Mouse (Mus musculus): ENCODE data around the gene Tacc2. TPM values are rescaled to one million over a fixed set of nuclear protein-coding genes. Genes with fewer than 3 reads are reported as not detected.

Gene Tacc2
- polyA plus RNA-seq, 1 experiment from 2014 or later, result 19.8 TPM

DNA sequence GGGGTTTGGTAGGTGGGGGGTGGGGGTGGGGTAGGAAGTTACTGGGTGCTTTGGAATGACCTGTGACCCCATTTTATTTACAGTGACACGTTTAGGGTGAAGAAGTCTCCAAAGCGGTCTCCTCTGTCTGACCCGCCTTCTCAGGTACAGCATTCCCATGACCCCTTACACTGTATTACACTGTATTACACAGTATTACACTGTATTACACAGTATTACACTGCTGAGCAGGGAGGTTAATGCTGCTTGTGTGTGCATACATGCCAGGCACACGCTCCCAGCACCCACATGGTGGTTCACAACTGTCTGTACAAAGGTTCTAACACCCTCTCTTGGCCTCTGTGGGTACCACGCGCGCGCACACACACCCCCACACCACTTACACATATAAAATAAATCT lies 156.2 kb downstream of the Tacc2 start:
- no peak overlapping the region for H3K4me2 ChIP-seq (replicated peaks; ENCODE audit: low read depth, low read length)
- H3K27me3 ChIP-seq (replicated peaks; ENCODE audit: insufficient read depth, low read length), result no peaks in the 10 kb centered on the region
- DNase-seq (ENCODE audit: low spot score) (no peak), ATAC-seq (no peak)
- no peaks in the 10 kb centered on the region for H3K4me1 ChIP-seq (ENCODE audit: insufficient read depth, low read depth, low read length)
- whole genome bisulfite sequencing, result 93% methylated on average over 8 of the region's 8 CpGs
- H3K36me3 ChIP-seq (ENCODE audit: insufficient read depth, low read length), result no peaks in the 10 kb centered on the region
- no peak overlapping the region for H3K4me3 ChIP-seq (ENCODE audit: low read depth, low read length)
- H3K9me3 ChIP-seq (ENCODE audit: low read length), result no peaks in the 10 kb centered on the region
- TF ChIP-seq CTCF (IDR thresholded peaks at IDR 0.05) (no peak), EP300 (IDR thresholded peaks at IDR 0.05) (no peak)
- H3K9ac ChIP-seq (replicated peaks; ENCODE audit: low read depth), result no peak overlapping the region
- no peak overlapping the region for H3K27ac ChIP-seq (ENCODE audit: low read length)

GRCm38 (mm10) chr7:130734195-130734787 lies 157.1 kb downstream of the Tacc2 start:
- 98% methylated on average over 2 of the region's 2 CpGs for WGBS
- H3K36me3 ChIP-seq (ENCODE audit: insufficient read depth, low read length), result no peaks in the 10 kb centered on the region
- no peak for DNase-seq (ENCODE audit: low spot score)
- H3K4me1 ChIP-seq (ENCODE audit: insufficient read depth, low read depth, low read length), result no peaks in the 10 kb centered on the region
- H3K27me3 ChIP-seq (replicated peaks; ENCODE audit: insufficient read depth, low read length), result no peaks in the 10 kb centered on the region
- H3K27ac ChIP-seq (ENCODE audit: low read length), result no peak overlapping the region
- no peak for ATAC-seq
- H3K4me2 ChIP-seq (replicated peaks; ENCODE audit: low read depth, low read length), result no peak overlapping the region
- H3K9me3 ChIP-seq (ENCODE audit: low read length), result no peaks in the 10 kb centered on the region
- H3K4me3 ChIP-seq (ENCODE audit: low read depth, low read length), result no peak overlapping the region
- TF ChIP-seq EP300 (IDR thresholded peaks at IDR 0.05), result no peak
- peak; percentile 46 for TF ChIP-seq CTCF (IDR thresholded peaks at IDR 0.05)
- no peak overlapping the region for H3K9ac ChIP-seq (replicated peaks; ENCODE audit: low read depth)

DNA sequence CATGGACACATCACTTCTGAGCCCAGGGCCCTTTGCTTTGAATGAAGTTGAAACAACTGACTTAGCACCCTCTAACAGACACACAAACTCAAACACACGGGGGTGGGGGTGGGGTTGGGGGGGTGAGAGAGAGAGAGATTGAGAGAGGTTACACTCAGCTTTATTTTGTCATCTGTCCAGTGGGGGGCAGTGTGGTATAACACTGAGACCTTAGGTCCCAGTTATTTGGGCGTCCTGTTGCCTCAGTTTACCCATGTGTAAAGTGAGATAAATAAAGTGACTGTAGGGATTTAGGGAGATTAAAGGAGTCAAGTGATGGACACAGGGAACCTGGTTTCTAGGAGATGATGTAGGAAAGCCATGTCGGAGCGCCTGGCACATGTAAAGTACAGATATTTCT lies 163.9 kb downstream of the Tacc2 start:
- no peak for DNase-seq (ENCODE audit: low spot score)
- ATAC-seq, result no peak

GRCm38 (mm10) chr7:130743239-130744025 lies 166.2 kb downstream of the Tacc2 start:
- Histone ChIP-seq H3K9ac (replicated peaks; ENCODE audit: low read depth) (no peak overlapping the region), H3K36me3 (ENCODE audit: insufficient read depth, low read length) (0 out of 2 replicates have a peak, but pooled peaks cover 5% of the 10 kb centered on the region), H3K27ac (ENCODE audit: low read length) (no peak overlapping the region), H3K4me1 (ENCODE audit: insufficient read depth, low read depth, low read length) (no peaks in the 10 kb centered on the region), H3K4me3 (ENCODE audit: low read depth, low read length) (no peak overlapping the region), H3K27me3 (replicated peaks; ENCODE audit: insufficient read depth, low read length) (no peaks in the 10 kb centered on the region), H3K9me3 (ENCODE audit: low read length) (no peaks in the 10 kb centered on the region), H3K4me2 (replicated peaks; ENCODE audit: low read depth, low read length) (no peak overlapping the region)
- TF ChIP-seq CTCF (IDR thresholded peaks at IDR 0.05) (no peak), EP300 (IDR thresholded peaks at IDR 0.05) (no peak)
- ATAC-seq (no peak), DNase-seq (ENCODE audit: low spot score) (peak; percentile 36)
- 86% methylated on average over 9 of the region's 9 CpGs for WGBS

More for the DNA sequence above, 163.9 kb downstream of the Tacc2 start:
- TF ChIP-seq CTCF (IDR thresholded peaks at IDR 0.05) (peak; percentile 47), EP300 (IDR thresholded peaks at IDR 0.05) (no peak)
- H3K27ac ChIP-seq (ENCODE audit: low read length), result no peak overlapping the region
- no peaks in the 10 kb centered on the region for H3K9me3 ChIP-seq (ENCODE audit: low read length)
- WGBS, result 72% methylated on average over 4 of the region's 4 CpGs
- H3K4me2 ChIP-seq (replicated peaks; ENCODE audit: low read depth, low read length), result no peak overlapping the region
- no peak overlapping the region for H3K9ac ChIP-seq (replicated peaks; ENCODE audit: low read depth)
- H3K27me3 ChIP-seq (replicated peaks; ENCODE audit: insufficient read depth, low read length), result no peaks in the 10 kb centered on the region
- no peak overlapping the region for H3K4me3 ChIP-seq (ENCODE audit: low read depth, low read length)
- 0 out of 2 replicates have a peak, but pooled peaks cover 5% of the 10 kb centered on the region for H3K36me3 ChIP-seq (ENCODE audit: insufficient read depth, low read length)
- no peaks in the 10 kb centered on the region for H3K4me1 ChIP-seq (ENCODE audit: insufficient read depth, low read depth, low read length)

DNA sequence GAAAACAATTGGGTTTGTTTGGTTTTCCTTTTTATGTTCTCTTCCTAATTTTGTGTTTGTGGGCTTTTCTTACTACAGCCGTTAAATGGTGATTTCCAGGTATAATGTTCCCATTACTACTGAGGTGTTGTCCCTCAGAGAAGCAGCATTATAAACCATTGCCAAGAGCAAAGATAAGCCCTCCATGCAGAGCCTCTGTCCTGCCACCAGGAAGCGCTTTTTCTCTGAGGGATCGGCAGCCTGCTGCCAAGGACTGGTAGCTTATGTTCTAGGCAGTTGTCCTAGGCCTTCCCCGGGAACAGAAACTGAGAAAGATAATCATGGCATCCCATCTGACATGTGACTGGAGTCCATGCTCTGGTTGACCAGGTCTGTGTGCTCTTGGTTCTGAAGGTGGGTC lies 171.9 kb downstream of the Tacc2 start:
- H3K36me3 ChIP-seq (ENCODE audit: insufficient read depth, low read length), result no peaks in the 10 kb centered on the region
- WGBS, result 92% methylated on average over 4 of the region's 4 CpGs
- H3K4me3 ChIP-seq (ENCODE audit: low read depth, low read length), result no peak overlapping the region

DNA sequence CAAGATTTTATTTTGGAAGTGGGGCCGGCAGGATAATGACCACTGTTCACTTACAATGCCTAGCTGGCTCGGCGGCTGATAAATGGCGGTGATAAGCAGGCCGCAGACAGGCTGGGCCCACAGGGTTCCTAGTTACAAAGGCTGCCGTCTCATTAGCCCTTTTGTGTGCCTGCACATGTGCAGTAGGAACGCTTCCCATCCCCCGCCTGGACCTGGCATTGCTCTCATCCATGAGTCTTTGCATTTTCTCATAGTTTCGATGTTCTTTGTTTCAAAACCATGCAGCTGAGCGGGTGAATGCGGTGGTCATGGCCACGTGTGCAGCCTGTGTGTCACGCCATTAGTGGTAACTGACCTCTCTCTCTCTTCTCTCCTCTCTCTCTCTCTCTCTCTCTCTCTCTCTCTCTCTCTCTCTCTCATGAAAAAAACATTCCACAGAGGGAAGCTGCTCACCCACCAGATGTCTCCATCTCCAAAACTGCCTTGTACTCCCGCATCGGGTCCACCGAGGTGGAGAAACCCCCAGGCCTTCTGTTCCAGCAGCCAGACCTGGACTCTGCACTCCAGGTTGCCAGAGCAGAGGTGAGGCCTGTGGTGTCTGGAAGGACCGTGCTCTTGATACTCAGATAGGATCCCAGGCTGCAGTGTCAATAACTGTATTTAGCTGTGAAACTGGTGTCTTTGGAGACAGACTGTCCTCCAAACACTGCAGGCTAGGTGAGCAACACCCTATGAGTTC lies 173.7 kb downstream of the Tacc2 start:
- Histone ChIP-seq H3K36me3 (ENCODE audit: insufficient read depth, low read length) (no peaks in the 10 kb centered on the region), H3K27ac (ENCODE audit: low read length) (no peak overlapping the region), H3K9ac (replicated peaks; ENCODE audit: low read depth) (no peak overlapping the region), H3K4me1 (ENCODE audit: insufficient read depth, low read depth, low read length) (no peaks in the 10 kb centered on the region), H3K4me3 (ENCODE audit: low read depth, low read length) (no peak overlapping the region), H3K9me3 (ENCODE audit: low read length) (no peaks in the 10 kb centered on the region), H3K27me3 (replicated peaks; ENCODE audit: insufficient read depth, low read length) (no peaks in the 10 kb centered on the region), H3K4me2 (replicated peaks; ENCODE audit: low read depth, low read length) (no peak overlapping the region)
- WGBS, result 61% methylated on average over 17 of the region's 17 CpGs
- DNase-seq (ENCODE audit: low spot score) (no peak), ATAC-seq (no peak)
- TF ChIP-seq CTCF (IDR thresholded peaks at IDR 0.05), result no peak
- TF ChIP-seq EP300 (IDR thresholded peaks at IDR 0.05), result no peak

More for the DNA sequence above, 171.9 kb downstream of the Tacc2 start:
- DNase-seq (ENCODE audit: low spot score) (no peak), ATAC-seq (no peak)
- Histone ChIP-seq H3K9ac (replicated peaks; ENCODE audit: low read depth) (no peak overlapping the region), H3K27ac (ENCODE audit: low read length) (no peak overlapping the region), H3K4me2 (replicated peaks; ENCODE audit: low read depth, low read length) (no peak overlapping the region), H3K27me3 (replicated peaks; ENCODE audit: insufficient read depth, low read length) (no peaks in the 10 kb centered on the region), H3K4me1 (ENCODE audit: insufficient read depth, low read depth, low read length) (no peaks in the 10 kb centered on the region), H3K9me3 (ENCODE audit: low read length) (no peaks in the 10 kb centered on the region)
- peak; percentile 20; the same call in 1 of the 2 replicates for TF ChIP-seq CTCF (IDR thresholded peaks at IDR 0.05)
- no peak for TF ChIP-seq EP300 (IDR thresholded peaks at IDR 0.05)
